Mouse (Mus musculus): Measurements from ENCODE around the gene Egfem1.

DNA sequence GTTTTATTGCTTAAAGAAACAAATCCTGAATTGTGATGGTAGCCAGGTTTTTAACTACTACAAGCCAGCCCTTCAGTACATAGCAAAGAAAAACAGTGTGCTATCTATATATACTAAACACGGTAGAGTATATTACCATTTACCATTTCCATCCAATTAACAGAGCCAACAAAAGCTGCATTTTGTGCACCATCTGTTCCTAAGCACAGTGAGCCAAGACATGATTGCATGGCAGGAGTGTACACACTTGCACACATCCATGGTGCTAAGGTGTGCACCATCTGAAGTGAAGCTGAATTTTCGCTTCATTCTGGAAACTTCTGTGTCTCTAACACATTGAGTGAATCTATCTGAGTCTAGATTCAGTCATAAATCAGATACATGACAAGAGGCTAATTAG lies 585.0 kb downstream of the Egfem1 start:
- TF ChIP-seq TCF12 (IDR thresholded peaks at IDR 0.05; ENCODE audit: insufficient read depth, poor library complexity, severe bottlenecking): no peak
- TF ChIP-seq TCF3 (IDR thresholded peaks at IDR 0.05; ENCODE audit: insufficient read length, low read depth): no peak
- no peak for TF ChIP-seq E2F4 (IDR thresholded peaks at IDR 0.05; ENCODE audit: insufficient read depth)
- TF ChIP-seq POLR2A (IDR thresholded peaks at IDR 0.05; ENCODE audit: insufficient read length, low read depth): no peak
